Mouse (Mus musculus) left cerebral cortex, adult 8-10 months (tissue): ENCODE measurements around the gene Hoxc11. TPM values are rescaled to one million over a fixed set of nuclear protein-coding genes. Genes with fewer than 3 reads are reported as not detected.

ENCODE experiments used
- DNase-seq, 2 experiments: peaks; one replicate each; pipeline ENCODE4 v3.0.0; 2022; ENCODE audit warnings: low spot score in 2 of 2
- total RNA-seq, 4 experiments: library from RNA; stranded (reverse); gene quantifications; 2 replicates each; pipeline ENCODE4 v1.2.4; 2022

Gene Hoxc11
- total RNA-seq, 4 experiments from 2014 or later = not detected

- no peak for DNase-seq
Observed at GRCm38 (mm10) chr15:102936279-102936972, 17.8 kb upstream of the Hoxc11 start, which contains the start of gene Hoxc12. TSS of gene Hoxc12 (plus strand) at chr15:102936757.

- DNase-seq = no peak
Observed at GRCm38 (mm10) chr15:102937036-102937666, 17.1 kb upstream of the Hoxc11 start.

DNA sequence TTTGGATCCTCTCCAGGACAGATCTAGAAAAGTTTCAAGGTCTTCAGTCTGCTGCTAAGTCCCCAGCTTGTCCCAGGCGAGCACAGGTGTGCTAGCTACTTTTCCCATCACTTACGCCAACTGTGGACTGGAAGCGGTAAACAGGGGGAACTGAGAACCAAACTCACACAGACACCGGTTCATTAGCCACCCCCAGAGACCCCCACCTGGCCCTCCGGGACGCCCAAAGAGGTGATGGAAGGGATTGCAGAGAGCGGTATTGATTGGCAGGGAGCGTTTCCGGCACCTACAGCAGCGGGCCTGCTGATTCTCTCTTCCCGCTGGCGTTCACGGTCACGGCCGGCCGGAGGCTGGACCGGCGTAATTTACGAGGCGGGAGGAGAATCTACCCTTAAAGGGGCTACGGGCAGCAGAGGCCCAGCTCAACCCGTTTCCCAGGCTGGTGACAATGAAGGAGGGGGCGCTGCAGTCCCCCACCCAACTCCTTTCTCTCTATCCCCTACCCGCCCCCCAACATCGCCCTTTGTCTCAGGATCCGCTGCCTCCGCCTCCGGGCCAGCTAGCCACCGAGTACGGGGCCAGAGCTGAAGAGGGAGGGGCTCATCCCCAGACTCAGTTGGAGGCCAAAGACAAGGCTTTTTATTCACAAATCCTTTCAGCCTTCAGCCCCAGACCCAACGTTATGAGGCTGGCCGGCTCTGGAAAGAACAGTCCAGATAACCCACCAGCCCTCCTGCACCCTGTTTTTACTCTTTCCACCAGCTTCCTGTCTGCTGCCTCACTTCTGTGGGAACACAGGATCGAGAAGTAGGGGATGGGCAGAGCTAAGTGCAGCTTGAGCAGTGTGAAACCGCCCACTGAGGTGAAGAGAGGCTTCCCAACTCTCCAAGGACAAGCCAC is 14.7 kb upstream of the Hoxc11 start:
- DNase-seq = no peak

GRCm38 (mm10) chr15:102942739-102943467 is 11.3 kb upstream of the Hoxc11 start:
- no peak for DNase-seq

DNA sequence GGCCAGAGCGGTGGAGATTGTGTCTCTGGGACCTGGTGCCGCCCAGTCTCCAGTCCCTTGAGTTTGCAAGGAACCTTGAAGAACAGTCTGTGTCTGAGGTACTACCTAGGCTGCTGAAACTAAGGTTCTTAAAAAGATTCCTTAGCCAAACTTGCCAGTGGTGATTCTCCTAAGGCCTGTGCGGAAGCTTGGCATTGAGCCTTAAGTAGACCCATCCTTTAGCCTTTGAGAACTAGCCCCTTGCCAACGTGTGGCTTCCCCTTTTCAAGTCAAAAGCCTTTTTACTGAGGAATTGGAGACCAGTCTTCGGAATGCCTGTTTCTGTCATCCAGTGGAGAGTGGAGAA is 10.8 kb upstream of the Hoxc11 start:
- DNase-seq = no peak

- DNase-seq = no peak
Observed at GRCm38 (mm10) chr15:102945185-102946077, 8.8 kb upstream of the Hoxc11 start.

GRCm38 (mm10) chr15:102947276-102947675 is 7.0 kb upstream of the Hoxc11 start:
- DNase-seq = no peak

DNA sequence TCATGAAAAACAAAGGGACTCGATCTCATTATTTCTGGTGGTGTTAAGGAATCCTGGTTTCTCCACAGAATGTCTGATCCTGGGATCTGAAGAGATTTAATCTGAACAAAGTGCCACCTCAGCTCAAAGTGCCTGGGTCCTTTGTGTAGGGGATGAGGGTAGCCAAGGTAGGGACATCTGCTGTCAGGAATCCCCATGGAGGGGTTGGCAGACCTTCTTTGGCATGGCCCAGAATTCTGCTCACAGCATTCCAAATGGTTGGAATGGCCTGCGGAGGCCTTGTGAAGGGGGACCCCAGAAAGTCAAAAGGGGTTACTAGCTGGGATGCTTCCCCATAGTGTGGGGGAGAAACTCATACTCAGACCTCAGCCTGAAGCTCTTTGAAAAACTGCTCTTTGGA is 5.4 kb upstream of the Hoxc11 start:
- DNase-seq = no peak

GRCm38 (mm10) chr15:102949696-102950095 is 4.5 kb upstream of the Hoxc11 start:
- DNase-seq = no peak

DNA sequence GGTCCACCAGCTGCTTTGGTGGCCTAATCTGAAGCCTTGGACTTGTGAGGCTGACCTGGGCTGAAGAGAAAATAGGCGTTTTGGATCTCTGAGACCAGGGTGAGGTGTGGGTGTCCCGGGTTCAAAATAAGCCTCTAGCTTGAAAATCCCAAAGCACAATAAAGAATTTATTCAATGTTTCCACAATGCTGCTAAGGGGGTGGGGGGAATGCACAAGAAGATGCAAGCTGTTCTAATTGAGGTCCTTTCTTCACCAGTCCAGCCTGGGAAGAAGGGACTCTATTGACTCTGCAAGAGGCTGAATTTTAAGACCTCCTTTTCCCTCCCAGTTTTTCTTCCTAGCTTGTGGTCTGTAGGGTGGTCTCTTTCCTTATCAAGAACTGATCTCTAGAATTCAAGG is 3.4 kb upstream of the Hoxc11 start:
- DNase-seq = no peak

- no peak for DNase-seq
Observed at GRCm38 (mm10) chr15:102953561-102953960, 666 bp upstream of the Hoxc11 start.

GRCm38 (mm10) chr15:102955007-102955382 is 768 bp downstream of the Hoxc11 start:
- DNase-seq = no peak

DNA sequence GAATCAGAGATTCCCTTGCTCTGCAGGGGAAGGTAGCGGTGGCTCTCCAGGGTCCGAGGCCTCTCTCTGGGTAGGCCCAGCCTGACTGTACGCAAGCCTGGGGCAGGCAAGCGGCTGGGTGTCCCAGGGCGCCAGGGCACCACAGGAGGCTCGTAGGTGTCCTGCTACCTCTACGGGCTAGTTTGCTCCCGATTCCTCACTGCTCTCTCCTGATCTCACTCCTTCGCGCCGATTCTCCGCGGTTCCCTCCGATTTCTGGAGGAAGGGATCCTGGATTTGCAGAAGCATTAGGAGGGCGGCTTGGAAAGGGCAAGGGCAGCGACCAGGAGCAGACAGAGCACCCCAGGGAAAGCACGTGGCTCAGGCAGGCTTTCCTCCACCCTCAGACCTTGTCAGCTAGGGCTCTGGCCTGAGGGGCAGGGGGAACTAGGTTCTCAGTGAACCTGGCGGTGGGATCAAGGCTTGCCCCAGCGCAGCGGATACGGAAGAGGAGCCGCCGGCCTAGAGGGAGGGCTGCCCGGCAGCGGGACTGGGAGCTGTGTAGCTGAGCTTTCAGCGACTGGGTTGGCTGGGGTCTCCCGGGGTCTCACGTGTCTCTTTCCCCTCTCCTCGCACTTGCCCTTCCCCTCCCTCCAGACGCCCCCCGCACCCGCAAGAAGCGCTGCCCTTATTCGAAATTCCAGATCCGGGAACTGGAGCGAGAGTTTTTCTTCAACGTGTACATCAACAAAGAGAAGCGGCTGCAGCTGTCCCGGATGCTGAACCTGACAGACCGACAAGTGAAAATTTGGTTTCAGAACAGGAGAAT is 1.8 kb downstream of the Hoxc11 start:
- DNase-seq = no peak

DNA sequence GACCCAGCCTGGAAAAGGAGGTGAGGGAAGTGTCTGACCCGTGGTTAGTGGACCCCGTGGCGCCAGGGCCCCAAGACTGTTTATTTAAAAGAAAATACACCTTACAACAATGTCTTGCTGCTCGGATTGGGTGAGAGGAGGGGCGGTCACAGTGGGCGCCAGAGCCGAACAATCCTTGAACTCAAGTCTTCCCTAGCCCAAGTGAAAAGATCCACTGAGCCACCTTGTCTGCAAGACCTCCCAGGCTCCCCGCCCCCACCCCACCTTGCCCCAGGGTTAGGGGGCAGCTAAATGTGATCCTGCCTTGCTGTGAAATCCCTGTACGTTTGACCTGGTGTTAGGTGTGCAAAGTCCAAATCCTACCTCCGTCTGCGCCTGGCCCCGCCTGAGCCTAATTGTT is 2.7 kb downstream of the Hoxc11 start:
- DNase-seq = no peak

DNA sequence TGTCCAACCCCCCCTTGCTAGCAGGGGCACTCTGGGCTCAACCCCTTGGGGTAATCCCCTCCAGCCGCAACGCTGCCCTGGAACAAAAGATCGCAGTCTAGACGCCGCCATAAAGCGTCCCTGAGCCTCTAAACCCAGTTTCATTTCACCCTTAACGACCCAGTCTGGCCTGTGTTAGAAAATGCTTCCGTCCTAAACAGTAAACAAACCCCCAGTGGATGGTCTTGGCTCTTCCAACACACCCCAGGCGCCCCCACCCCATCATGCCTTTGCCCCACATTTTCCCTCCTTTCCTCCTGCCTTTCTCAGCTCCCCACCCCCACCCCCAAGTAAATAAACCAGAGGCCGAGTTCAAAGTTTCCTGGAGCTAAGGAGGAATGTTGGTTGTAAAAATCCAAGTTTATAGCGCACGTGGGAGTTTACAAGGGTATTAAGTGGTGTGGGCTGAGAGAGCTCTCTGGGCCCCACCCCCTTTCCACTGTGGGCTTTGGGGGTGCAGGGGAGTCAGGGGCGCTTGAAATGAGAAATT is 5.5 kb downstream of the Hoxc11 start:
- DNase-seq = no peak

DNA sequence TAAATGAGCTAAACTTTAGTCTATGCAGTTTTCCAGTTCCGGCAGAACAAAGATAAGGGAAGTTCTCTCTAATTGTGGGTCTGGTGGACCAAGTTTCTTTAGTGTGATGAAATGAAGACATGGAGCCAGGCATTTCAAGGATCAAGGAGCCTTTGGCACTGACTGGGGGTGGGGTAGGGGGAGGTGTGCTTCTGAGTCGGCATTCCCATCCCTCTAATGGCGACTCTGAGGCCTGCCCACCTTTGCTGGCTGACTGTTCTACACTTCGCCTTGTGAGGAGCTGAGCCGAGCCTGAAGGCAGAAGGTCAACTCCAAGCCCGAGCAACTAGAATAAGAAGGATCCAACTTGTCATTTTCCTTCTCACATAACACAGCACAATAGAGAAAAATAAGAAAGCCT is 7.5 kb downstream of the Hoxc11 start:
- DNase-seq = no peak

DNA sequence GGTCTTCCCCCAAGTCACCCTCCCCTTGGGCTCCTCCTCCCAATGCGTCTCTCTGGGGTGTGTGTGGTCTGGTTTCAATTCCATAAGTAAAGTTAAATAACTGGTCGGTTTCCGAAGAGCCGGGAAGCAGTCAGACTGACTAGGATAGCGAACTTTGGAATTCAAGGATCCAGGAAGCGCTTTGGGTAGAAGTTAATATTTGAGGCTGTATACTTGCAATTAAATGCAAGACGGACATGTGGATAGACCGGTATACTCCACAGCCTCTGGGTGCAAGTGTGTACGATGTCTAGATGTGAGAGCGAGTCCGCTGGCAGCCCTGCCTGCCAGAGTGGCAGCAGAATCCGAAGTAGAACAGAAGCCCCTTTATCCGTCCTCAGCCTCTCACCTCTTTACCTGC is 8.3 kb downstream of the Hoxc11 start:
- DNase-seq = no peak

- DNase-seq = no peak
Observed at GRCm38 (mm10) chr15:102963259-102963658, 9.0 kb downstream of the Hoxc11 start.
